Mouse (Mus musculus) WW6 (cell line): ENCODE results near the gene Krt32.

Experiments
- DNase-seq: peaks from one replicate; pipeline ENCODE4 v3.0.0-alpha.2; 2013; ENCODE audit warnings: low read depth, low spot score

The Krt32 gene

GRCm38 (mm10) chr11:100087861-100088260, at the start of gene Krt32:
TSS of gene Krt32 (minus strand) at chr11:100088226.
- no peak for DNase-seq

DNA sequence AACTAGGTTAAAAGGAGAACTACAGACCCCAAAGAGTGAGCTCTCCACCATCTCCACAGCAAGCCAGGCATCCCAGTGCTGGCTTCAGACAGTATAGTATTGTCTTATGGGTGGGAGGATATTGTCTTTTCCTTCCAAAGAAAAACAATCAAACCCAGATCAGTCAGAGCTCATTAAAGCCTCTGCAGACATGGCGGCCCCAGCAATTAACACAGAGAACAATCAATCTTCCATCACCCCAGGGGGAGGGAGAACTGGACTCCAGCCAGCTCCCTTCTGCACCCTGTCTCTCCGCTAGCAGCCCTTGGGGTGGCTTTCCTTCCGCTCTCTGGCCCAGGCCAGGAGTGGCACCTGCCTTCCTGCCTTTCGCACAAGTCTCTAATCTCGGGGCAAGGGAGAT, 49.7 kb upstream of the Krt32 start:
- no peak for DNase-seq

- no peak for DNase-seq
These were observed 48.5 kb upstream of the Krt32 start for GRCm38 (mm10) chr11:100136559-100136958.

- no peak for DNase-seq
These were observed 47.7 kb upstream of the Krt32 start, which contains the start of gene Krt15 for GRCm38 (mm10) chr11:100135731-100136130. TSS of gene Krt15 (minus strand) at chr11:100135928.

DNA sequence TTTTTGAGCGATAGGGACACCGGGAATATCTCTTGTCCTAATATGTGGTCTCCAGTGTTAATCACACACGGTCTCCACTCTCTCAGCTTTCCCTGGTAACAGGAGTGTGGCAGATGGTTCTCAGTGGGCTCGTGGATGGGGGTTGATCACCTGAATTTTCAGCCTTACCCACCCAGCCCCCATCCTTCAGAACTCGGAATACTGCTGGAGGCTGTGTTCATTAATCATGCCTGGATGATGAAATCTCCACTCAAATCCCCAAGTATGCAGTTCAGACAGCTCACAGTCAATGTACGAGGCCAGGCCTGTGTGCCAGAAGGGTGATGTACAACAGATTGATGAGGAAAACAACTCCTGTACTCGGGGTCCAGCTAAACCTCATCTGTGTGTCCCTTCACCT, 36.9 kb upstream of the Krt32 start:
- DNase-seq: no peak

GRCm38 (mm10) chr11:100121466-100121865, 33.4 kb upstream of the Krt32 start, which contains the start of gene Krt13:
TSS of gene Krt13 (minus strand) at chr11:100121566.
- no peak for DNase-seq

- DNase-seq: no peak
These were observed 32.3 kb upstream of the Krt32 start for GRCm38 (mm10) chr11:100120331-100120730.

DNA sequence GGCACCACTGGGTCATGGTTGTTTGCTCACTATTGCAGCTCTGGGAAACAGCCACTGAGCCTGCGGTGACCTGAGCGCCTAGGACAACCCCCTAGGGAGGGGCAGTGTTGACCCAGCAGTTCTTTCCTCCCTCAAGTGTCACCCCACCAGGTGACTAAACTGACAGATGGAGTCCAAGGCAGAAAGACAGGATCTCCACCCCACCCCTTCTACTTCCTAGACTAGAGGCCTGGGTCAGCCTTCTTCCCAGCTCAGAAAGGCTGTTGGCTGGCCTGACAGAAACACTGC, 25.7 kb upstream of the Krt32 start:
- no peak for DNase-seq

DNA sequence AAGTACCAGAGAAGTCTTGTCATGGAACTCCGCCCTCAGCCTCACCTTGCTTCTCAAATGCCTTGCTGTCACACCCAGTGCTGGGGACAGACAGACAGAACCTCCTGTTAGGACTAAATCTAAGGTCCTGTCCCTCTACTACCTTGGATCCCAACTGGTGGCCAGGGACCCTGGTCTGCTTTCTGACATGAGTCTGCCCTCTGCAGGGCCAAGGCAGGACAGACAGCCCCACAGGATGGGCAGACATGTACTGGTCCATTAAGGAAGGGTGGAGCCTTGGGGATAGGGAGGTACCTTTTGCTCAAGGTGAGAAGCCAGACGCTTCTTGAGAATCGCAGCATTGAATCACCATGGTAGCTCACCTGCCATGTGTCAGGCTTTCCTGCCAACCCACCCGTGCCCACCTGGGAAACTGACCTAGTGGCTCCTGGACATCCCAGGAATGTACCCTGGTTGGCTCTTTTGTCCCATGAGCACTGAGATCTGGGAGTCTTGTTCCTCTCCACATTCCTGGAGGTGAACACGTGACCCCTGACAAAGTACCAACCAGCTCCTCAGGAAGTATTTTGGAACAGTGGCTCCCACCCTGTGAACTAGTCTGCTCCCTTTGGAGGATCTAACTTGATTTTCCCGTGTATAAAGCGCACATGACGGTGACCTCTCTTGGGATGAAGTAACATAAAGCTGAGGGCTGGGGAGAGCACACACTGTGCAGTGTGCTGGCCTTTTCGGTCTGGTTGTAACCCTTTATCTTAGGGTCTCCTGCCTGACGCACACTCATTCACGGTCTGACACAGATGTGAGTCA, 25.1 kb upstream of the Krt32 start:
- DNase-seq: no peak

DNA sequence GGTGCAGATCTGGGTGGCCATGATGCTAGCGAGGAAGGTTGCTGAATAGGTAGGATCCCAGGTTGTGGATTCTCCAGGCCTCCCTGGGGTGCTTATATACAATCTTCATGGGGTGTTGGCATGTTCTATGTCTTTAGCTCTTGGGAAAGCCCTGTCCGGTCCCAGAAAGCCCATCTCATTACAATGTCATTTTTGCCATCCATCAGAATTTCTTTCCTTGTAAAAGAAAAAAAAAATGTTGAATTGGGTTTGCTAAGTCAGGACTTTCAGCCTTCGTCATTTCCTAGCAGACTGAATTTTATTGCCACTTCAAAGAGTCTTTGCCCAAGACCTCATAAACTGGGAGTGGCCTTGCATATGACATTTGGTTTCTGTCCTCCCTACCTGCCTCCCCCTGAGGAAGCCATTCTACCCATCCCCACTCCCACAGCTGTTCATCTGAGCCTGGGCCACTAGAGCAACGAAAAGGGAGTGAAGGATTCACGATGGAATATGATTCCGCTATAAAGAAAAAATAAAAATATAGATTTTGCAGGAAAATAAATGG, 17.6 kb upstream of the Krt32 start, which contains the start of gene Krt36:
Krt36 (minus strand) TSS at position 51 of the 547 bp plus-strand sequence.
- DNase-seq: no peak

DNA sequence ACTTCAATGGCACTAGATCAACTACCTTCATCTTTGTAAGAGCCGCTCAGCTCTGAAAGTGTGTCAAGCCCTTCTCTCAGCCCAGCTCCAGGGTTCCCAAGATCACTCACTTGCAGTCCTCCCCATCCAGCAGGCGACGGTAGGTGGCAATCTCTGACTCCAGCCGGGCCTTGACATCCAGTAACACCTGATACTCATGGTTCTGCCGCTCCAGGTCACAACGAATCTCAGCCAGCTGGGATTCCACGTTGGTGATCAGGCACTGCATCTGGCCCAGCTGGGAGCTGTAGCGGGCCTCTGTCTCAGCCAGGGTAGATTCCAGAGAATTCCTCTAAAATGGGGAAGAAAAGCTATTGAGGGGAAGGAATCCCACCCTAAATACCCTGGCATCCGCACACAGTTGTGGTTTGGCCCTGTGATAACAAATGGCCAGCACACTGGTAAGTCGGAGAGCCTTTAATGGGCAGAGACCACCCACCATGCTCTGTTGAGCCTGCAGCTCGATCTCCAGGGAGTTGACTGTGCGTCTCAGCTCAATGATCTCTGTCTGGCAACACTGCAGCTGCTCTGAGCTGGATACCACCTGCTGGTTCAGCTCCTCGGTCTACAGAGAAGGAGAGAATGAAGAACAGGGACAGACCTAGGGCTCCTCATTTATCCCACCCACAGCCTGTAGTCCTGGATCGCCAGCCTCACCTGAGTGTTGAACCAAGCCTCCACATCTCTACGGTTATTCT, 14.8 kb upstream of the Krt32 start:
- no peak for DNase-seq

- no peak for DNase-seq
These were observed 12.4 kb upstream of the Krt32 start for GRCm38 (mm10) chr11:100100391-100100790.

DNA sequence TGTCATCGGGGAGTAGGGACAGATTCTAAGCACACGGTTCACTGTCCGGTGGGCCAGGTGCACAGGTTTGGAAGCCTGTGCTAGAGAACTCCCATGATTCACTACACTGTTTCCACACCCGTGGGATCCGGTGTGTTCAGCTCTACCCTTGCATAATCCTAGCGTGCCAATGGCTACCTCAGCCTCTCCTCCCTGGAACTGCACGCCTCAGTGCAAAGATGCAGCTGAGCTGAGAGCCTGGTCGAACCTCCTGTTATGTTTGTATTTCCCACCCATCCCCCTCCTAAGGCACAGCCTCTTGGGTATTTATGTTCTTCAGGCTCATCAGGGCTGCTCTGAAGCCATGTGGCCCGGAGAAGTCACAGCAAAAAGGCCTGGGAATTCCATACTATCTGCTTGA, 9.8 kb upstream of the Krt32 start:
- DNase-seq: no peak

DNA sequence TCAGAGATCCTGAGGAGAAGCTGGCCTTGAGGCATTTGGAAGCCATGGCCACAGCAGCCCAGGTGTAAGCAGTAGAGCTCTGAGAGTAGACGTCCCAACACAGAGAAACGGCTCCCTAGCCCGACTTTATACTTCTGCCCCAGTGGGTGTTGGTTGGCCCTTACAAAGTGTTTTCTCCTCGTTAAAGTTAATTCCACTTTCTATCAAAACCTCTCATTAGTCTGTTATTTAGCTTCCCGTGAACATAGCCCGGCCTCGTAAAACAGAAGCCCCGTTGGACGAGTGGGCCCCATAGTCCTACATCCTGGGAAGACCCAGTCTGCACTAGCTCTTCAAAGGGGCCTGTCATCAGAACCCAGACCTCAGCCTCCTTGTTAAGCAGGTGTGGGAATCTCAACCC, 8.1 kb upstream of the Krt32 start, which contains the start of gene Krt35:
Krt35 (minus strand) TSS at position 101 of the 400 bp plus-strand sequence.
- DNase-seq: no peak

- DNase-seq: no peak
These were observed 476 bp upstream of the Krt32 start for GRCm38 (mm10) chr11:100088378-100089025.

- DNase-seq: no peak
These were observed 14.2 kb downstream of the Krt32 start for GRCm38 (mm10) chr11:100073873-100074272.

- DNase-seq: no peak
These were observed 20.6 kb downstream of the Krt32 start for GRCm38 (mm10) chr11:100067293-100068036.

- no peak for DNase-seq
These were observed 21.6 kb downstream of the Krt32 start for GRCm38 (mm10) chr11:100066236-100067010.

GRCm38 (mm10) chr11:100058875-100059274, 29.2 kb downstream of the Krt32 start:
- DNase-seq: peak; percentile 28
